Mouse (Mus musculus): Measurements from ENCODE around the gene Zfp949. TPM values are rescaled to one million over a fixed set of nuclear protein-coding genes. Genes with fewer than 3 reads are reported as not detected.

Zfp949 gene
- polyA plus RNA-seq (2012; rRNA removed) = 9.8 and 19.7 TPM in 2 replicates

GRCm38 (mm10) chr9:88547851-88548613, at the start of gene Zfp949:
Gene Zfp949, plus strand, starts transcription at chr9:88548020.
- no peaks in the 10 kb centered on the region; the same call in none of the 2 replicates for H3K4me1 ChIP-seq (ENCODE audit: control insufficient read depth, insufficient read depth, low read length)
- no peaks in the 10 kb centered on the region for H3K27me3 ChIP-seq (ENCODE audit: control insufficient read depth, insufficient read depth, low read length)
- H3K36me3 ChIP-seq (ENCODE audit: control insufficient read depth, insufficient read depth, low read length) = no peaks in the 10 kb centered on the region
- peak within 1 kb of the TSS; percentile 100 for H3K4me3 ChIP-seq (ENCODE audit: control insufficient read depth, low read depth, low read length)
- TF ChIP-seq POLR2A (IDR thresholded peaks at IDR 0.05; ENCODE audit: control insufficient read depth, low read depth, low read length) (peak; percentile 73), CTCF (IDR thresholded peaks at IDR 0.05; ENCODE audit: control insufficient read depth, insufficient read depth, insufficient replicate concordance, low read depth, low read length) (no peak)
- H3K27ac ChIP-seq (ENCODE audit: control insufficient read depth, insufficient read depth, low read depth, low read length) = peak within 1 kb of the TSS; percentile 96

DNA sequence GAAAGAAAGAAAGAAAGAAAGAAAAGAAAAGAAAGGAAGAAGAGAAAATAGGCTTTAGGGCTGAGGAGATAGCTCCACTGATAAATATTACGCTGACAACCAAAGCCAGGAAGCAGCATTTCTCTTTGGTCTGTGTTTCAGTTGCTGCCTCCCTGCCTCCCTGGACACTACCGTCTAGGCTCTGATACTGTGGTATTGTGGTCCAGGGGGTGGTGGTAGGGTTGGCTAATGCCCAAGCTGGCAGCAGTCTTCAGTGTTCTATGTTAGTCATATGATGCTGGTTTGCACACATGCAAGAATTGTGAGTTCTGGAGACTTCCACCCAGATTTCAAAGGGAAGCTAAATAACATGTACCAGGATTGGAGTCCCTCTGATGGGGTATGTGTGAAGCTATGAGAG, 47.7 kb upstream of the Zfp949 start:
- no peaks in the 10 kb centered on the region for H3K27me3 ChIP-seq (ENCODE audit: control insufficient read depth, insufficient read depth, low read length)
- no peak overlapping the region for H3K27ac ChIP-seq (ENCODE audit: control insufficient read depth, insufficient read depth, low read depth, low read length)
- TF ChIP-seq POLR2A (IDR thresholded peaks at IDR 0.05; ENCODE audit: control insufficient read depth, low read depth, low read length) (no peak), CTCF (IDR thresholded peaks at IDR 0.05; ENCODE audit: control insufficient read depth, insufficient read depth, insufficient replicate concordance, low read depth, low read length) (no peak)

DNA sequence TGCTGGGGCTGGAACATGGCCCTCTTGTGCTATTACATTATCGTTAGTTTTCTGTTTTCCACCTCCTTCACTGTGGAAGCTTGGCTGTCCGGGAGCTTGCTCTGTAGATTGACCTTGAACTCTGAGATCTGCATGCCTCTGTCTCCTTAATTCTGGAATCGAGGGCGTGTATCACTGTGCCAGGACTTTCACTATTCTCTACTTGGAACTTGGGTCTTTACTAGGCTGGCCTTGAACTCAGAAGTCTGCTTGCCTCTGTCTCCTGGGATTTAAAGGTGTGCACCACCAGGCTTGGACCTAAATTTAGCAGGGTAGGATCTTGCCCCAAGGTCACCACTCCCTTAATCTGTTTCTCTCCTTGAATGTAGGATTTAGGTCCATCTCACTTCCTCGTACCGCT, 46.0 kb upstream of the Zfp949 start:
- TF ChIP-seq POLR2A (IDR thresholded peaks at IDR 0.05; ENCODE audit: control insufficient read depth, low read depth, low read length) (no peak), CTCF (IDR thresholded peaks at IDR 0.05; ENCODE audit: control insufficient read depth, insufficient read depth, insufficient replicate concordance, low read depth, low read length) (no peak)
- H3K4me3 ChIP-seq (ENCODE audit: control insufficient read depth, low read depth, low read length) = no peak overlapping the region
- H3K4me1 ChIP-seq (ENCODE audit: control insufficient read depth, insufficient read depth, low read length) = no peaks in the 10 kb centered on the region
- no peaks in the 10 kb centered on the region for H3K27me3 ChIP-seq (ENCODE audit: control insufficient read depth, insufficient read depth, low read length)
- H3K36me3 ChIP-seq (ENCODE audit: control insufficient read depth, insufficient read depth, low read length) = no peaks in the 10 kb centered on the region
- H3K27ac ChIP-seq (ENCODE audit: control insufficient read depth, insufficient read depth, low read depth, low read length) = no peak overlapping the region

More for the DNA sequence above, 47.7 kb upstream of the Zfp949 start:
- H3K4me1 ChIP-seq (ENCODE audit: control insufficient read depth, insufficient read depth, low read length) = no peaks in the 10 kb centered on the region
- H3K4me3 ChIP-seq (ENCODE audit: control insufficient read depth, low read depth, low read length) = no peak overlapping the region
- H3K36me3 ChIP-seq (ENCODE audit: control insufficient read depth, insufficient read depth, low read length) = no peaks in the 10 kb centered on the region

DNA sequence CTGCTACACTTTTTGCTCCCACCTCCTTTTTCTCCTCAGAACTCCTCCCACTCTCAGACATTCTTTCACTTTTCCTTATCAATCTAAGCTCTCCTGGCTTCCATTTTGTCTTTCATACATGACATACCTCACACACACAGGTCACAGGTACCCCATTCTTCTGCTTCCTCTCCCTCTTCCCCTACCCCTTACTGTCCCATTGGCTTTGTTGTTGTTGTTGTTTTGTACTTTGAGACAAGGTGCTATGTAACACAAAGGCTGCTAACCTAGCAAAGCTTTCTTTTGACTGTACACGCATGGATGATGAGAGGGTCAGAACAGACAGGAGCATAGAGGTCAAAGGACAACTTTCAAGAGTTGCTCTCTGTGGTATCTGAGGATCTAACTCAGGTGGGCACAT, 32.3 kb upstream of the Zfp949 start:
- no peak overlapping the region for H3K4me3 ChIP-seq (ENCODE audit: control insufficient read depth, low read depth, low read length)
- no peaks in the 10 kb centered on the region for H3K36me3 ChIP-seq (ENCODE audit: control insufficient read depth, insufficient read depth, low read length)
- no peak overlapping the region for H3K27ac ChIP-seq (ENCODE audit: control insufficient read depth, insufficient read depth, low read depth, low read length)
- TF ChIP-seq POLR2A (IDR thresholded peaks at IDR 0.05; ENCODE audit: control insufficient read depth, low read depth, low read length) (no peak), CTCF (IDR thresholded peaks at IDR 0.05; ENCODE audit: control insufficient read depth, insufficient read depth, insufficient replicate concordance, low read depth, low read length) (no peak)
- H3K4me1 ChIP-seq (ENCODE audit: control insufficient read depth, insufficient read depth, low read length) = no peaks in the 10 kb centered on the region
- no peaks in the 10 kb centered on the region for H3K27me3 ChIP-seq (ENCODE audit: control insufficient read depth, insufficient read depth, low read length)

DNA sequence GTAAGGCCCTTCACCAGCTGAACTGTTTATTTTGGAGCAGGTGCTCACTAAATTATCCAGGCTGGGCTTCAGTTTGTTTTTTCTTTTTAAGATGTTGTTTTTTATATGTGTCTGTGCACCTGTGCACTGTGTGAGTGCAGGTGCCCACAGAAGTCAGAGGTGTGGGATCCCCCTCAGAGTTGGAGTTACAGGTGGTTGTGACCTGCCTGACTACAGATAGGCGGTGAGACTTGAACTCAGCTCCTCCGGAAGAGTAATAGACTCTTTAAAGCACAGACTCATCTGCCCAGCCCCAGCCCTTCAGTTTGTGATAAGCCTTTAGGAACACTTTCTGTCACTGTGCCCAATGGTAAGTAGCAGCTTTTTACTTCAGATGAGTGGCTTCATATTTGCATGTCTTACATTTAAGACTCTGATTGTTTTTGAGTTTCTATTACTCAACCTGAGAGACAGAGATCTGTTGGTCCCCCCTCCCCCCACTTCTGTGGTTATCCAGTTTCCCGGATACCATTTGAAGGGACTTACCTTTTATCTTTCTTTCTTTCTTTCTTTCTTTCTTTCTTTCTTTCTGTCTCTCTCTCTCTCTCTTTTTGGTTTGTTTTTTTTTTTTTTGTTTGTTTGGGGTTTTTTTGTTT, 31.3 kb upstream of the Zfp949 start:
- Histone ChIP-seq H3K4me1 (ENCODE audit: control insufficient read depth, insufficient read depth, low read length) (no peaks in the 10 kb centered on the region), H3K27ac (ENCODE audit: control insufficient read depth, insufficient read depth, low read depth, low read length) (no peak overlapping the region), H3K4me3 (ENCODE audit: control insufficient read depth, low read depth, low read length) (no peak overlapping the region), H3K27me3 (ENCODE audit: control insufficient read depth, insufficient read depth, low read length) (no peaks in the 10 kb centered on the region), H3K36me3 (ENCODE audit: control insufficient read depth, insufficient read depth, low read length) (no peaks in the 10 kb centered on the region; the same call in 1 of the 2 replicates)
- no peak for TF ChIP-seq POLR2A (IDR thresholded peaks at IDR 0.05; ENCODE audit: control insufficient read depth, low read depth, low read length)
- TF ChIP-seq CTCF (IDR thresholded peaks at IDR 0.05; ENCODE audit: control insufficient read depth, insufficient read depth, insufficient replicate concordance, low read depth, low read length) = no peak

DNA sequence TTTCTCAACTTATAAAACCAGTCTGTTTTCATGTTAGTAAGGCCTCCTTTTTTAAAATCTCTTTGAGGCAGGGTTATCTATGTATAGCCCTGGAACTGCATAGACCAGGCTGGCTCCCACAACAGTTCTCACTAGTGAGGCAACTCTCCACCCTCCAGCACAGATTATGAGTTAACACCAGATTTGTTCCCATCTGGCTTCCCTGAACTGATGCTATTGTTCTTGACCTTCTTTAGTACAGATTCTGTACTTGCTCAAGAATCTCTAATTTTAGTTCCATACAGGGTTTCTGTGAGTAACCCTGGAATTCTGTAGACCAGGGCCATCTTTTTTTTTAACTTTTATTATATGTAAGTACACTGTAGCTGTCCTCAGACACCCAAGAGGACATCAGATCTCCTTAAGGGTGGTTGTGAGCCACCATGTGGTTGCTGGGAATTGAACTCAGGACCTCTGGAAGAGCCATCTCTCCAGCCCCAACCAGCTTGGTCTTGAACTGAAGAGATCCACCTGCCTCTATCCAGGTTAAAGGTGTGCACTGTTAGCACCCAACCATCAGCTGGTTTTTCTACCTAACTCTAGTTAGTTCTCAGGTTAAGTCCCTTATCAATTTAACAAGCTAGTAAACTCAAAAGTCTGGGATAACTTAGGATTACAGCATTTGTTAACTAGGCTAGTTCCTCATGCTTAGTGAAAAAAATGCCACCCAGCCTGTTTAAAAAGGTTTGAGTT, 28.3 kb upstream of the Zfp949 start:
- no peak overlapping the region for H3K4me3 ChIP-seq (ENCODE audit: control insufficient read depth, low read depth, low read length)
- H3K36me3 ChIP-seq (ENCODE audit: control insufficient read depth, insufficient read depth, low read length) = no peaks in the 10 kb centered on the region; the same call in 1 of the 2 replicates
- no peaks in the 10 kb centered on the region for H3K27me3 ChIP-seq (ENCODE audit: control insufficient read depth, insufficient read depth, low read length)
- TF ChIP-seq CTCF (IDR thresholded peaks at IDR 0.05; ENCODE audit: control insufficient read depth, insufficient read depth, insufficient replicate concordance, low read depth, low read length) (no peak), POLR2A (IDR thresholded peaks at IDR 0.05; ENCODE audit: control insufficient read depth, low read depth, low read length) (no peak)
- no peaks in the 10 kb centered on the region for H3K4me1 ChIP-seq (ENCODE audit: control insufficient read depth, insufficient read depth, low read length)
- no peak overlapping the region for H3K27ac ChIP-seq (ENCODE audit: control insufficient read depth, insufficient read depth, low read depth, low read length)

Data from testis, adult 2 months (tissue).